Mouse (Mus musculus): ENCODE data around the gene Castor2.

GRCm38 (mm10) chr5:134123846-134124245 lies 24.3 kb downstream of the Castor2 start:
- TF ChIP-seq CTCF (conservative IDR thresholded peaks at IDR 0.05; ENCODE audit: insufficient read depth, insufficient read length, low read depth, low read length) (no peak), POLR2A (IDR thresholded peaks at IDR 0.05; ENCODE audit: low read depth, low read length) (no peak)
